Mouse (Mus musculus) hindbrain, embryonic 15.5 days (tissue): ENCODE data around the gene Cog7. TPM values are rescaled to one million over a fixed set of nuclear protein-coding genes. Genes with fewer than 3 reads are reported as not detected.

Source experiments
- polyA plus RNA-seq: library from polyadenylated mRNA; unstranded; fragments of >200 nt; fragmentation: Nextera tagmentation; extraction: Ambion mirVana; gene quantifications from 2 replicates; pipeline ENCODE4 v1.2.1, GENCODE M21; 2015

Cog7 gene
- polyA plus RNA-seq, 1 experiment from 2014 or later = 29.8 TPM

Other genes with a start within 250 kb of the Cog7 start
- 0.05 and 0.09 TPM in 2 replicates for gene Scnn1g, start 247.2 kb downstream of the Cog7 start, polyA plus RNA-seq
- 0.12 and 0.28 TPM in 2 replicates for gene Scnn1b, start 116.7 kb downstream of the Cog7 start, polyA plus RNA-seq
- gene Gga2, start 39.5 kb upstream of the Cog7 start, polyA plus RNA-seq = 51.8 and 51.9 TPM in 2 replicates
- gene Ubfd1, start 85.5 kb upstream of the Cog7 start, polyA plus RNA-seq = 81.6 and 82.7 TPM in 2 replicates
- gene Ears2, start 85.6 kb upstream of the Cog7 start, polyA plus RNA-seq = 9.8 and 10.7 TPM in 2 replicates
- 668 and 708 TPM in 2 replicates for gene Ndufab1, start 120.2 kb upstream of the Cog7 start, polyA plus RNA-seq
- 5.4 and 6.1 TPM in 2 replicates for gene Palb2, start 151.3 kb upstream of the Cog7 start, polyA plus RNA-seq
- gene Dctn5, start 151.3 kb upstream of the Cog7 start, polyA plus RNA-seq = 154 and 157 TPM in 2 replicates
- 21.8 and 28.9 TPM in 2 replicates for gene Plk1, start 177.7 kb upstream of the Cog7 start, polyA plus RNA-seq
- 1.1 and 1.3 TPM in 2 replicates for gene Ern2, start 204.5 kb upstream of the Cog7 start, polyA plus RNA-seq
- gene Chp2, start 237.8 kb upstream of the Cog7 start, polyA plus RNA-seq = 1.2 and 1.3 TPM in 2 replicates